Mouse (Mus musculus): Measurements from ENCODE around the gene Olfr509. TPM values are rescaled to one million over a fixed set of nuclear protein-coding genes. Genes with fewer than 3 reads are reported as not detected.
"Not testable (repeated sequence)": the region's sequence is repeated elsewhere in the genome, so short reads cannot be mapped to it uniquely, and the experiment has no call there.

The Olfr509 gene
- polyA plus RNA-seq, 1 experiment from 2014 or later: not detected

- ATAC-seq (ENCODE audit: low read depth): no peak
- Histone ChIP-seq H3K4me3 (ENCODE audit: low read depth, low read length) (no peak within 1 kb of the TSS), H3K4me2 (ENCODE audit: low read depth, low read length) (no peak within 1 kb of the TSS), H3K9ac (ENCODE audit: low read depth, low read length) (no peak within 1 kb of the TSS), H3K9me3 (replicated peaks; ENCODE audit: control insufficient read depth, low read length) (no peaks in the 10 kb centered on the region), H3K27ac (ENCODE audit: low read length) (no peak within 1 kb of the TSS), H3K36me3 (ENCODE audit: control insufficient read depth, insufficient read depth) (no peaks in the 10 kb centered on the region), H3K27me3 (ENCODE audit: control insufficient read depth, insufficient read depth, low read depth, low read length) (no peaks in the 10 kb centered on the region), H3K4me1 (ENCODE audit: control insufficient read depth, low read depth, low read length) (no peaks in the 10 kb centered on the region)
Measured at GRCm38 (mm10) chr7:108610487-108610886, 41.2 kb downstream of the Olfr509 start, which contains the start of gene Olfr506. Gene Olfr506 (plus strand): TSS chr7:108610787.

GRCm38 (mm10) chr7:108601916-108602315 lies 49.8 kb downstream of the Olfr509 start:
- H3K36me3 ChIP-seq (ENCODE audit: control insufficient read depth, insufficient read depth); ATAC-seq (ENCODE audit: low read depth); H3K9ac ChIP-seq (ENCODE audit: low read depth, low read length); H3K4me3 ChIP-seq (ENCODE audit: low read depth, low read length); H3K4me2 ChIP-seq (ENCODE audit: low read depth, low read length); H3K9me3 ChIP-seq (replicated peaks; ENCODE audit: control insufficient read depth, low read length); H3K27me3 ChIP-seq (ENCODE audit: control insufficient read depth, insufficient read depth, low read depth, low read length); H3K4me1 ChIP-seq (ENCODE audit: control insufficient read depth, low read depth, low read length); H3K27ac ChIP-seq (ENCODE audit: low read length): not testable (repeated sequence)
- WGBS (ENCODE audit: insufficient replicate concordance): 44% methylated on average over 3 of the region's 3 CpGs

Other genes with a start within 250 kb of the Olfr509 start
- gene Olfr497, start 231.5 kb downstream of the Olfr509 start, polyA plus RNA-seq (2015; fragmentation: Nextera tagmentation; extraction: Ambion mirVana): not detected in 2 replicates
- not detected in 2 replicates for gene Olfr498, start 186.6 kb downstream of the Olfr509 start, polyA plus RNA-seq (2015; fragmentation: Nextera tagmentation; extraction: Ambion mirVana)
- not detected in 2 replicates for gene Olfr502, start 126.8 kb downstream of the Olfr509 start, polyA plus RNA-seq (2015; fragmentation: Nextera tagmentation; extraction: Ambion mirVana)
- not detected in 2 replicates for gene Olfr503, start 107.4 kb downstream of the Olfr509 start, polyA plus RNA-seq (2015; fragmentation: Nextera tagmentation; extraction: Ambion mirVana)
- not detected in 2 replicates for gene Olfr504, start 86.1 kb downstream of the Olfr509 start, polyA plus RNA-seq (2015; fragmentation: Nextera tagmentation; extraction: Ambion mirVana)
- not detected in 2 replicates for gene Olfr506, start 41.1 kb downstream of the Olfr509 start, polyA plus RNA-seq (2015; fragmentation: Nextera tagmentation; extraction: Ambion mirVana)
- not detected in 2 replicates for gene Olfr507, start 30.1 kb downstream of the Olfr509 start, polyA plus RNA-seq (2015; fragmentation: Nextera tagmentation; extraction: Ambion mirVana)
- not detected in 2 replicates for gene Olfr508, start 21.9 kb downstream of the Olfr509 start, polyA plus RNA-seq (2015; fragmentation: Nextera tagmentation; extraction: Ambion mirVana)
- gene Olfr510, start 14.5 kb upstream of the Olfr509 start, polyA plus RNA-seq (2015; fragmentation: Nextera tagmentation; extraction: Ambion mirVana): not detected in 2 replicates
- not detected in 2 replicates for gene Olfr512, start 61.4 kb upstream of the Olfr509 start, polyA plus RNA-seq (2015; fragmentation: Nextera tagmentation; extraction: Ambion mirVana)
- gene Olfr513, start 99.1 kb upstream of the Olfr509 start, polyA plus RNA-seq (2015; fragmentation: Nextera tagmentation; extraction: Ambion mirVana): not detected in 2 replicates
- gene Olfr514, start 174.1 kb upstream of the Olfr509 start, polyA plus RNA-seq (2015; fragmentation: Nextera tagmentation; extraction: Ambion mirVana): not detected in 2 replicates
- gene Olfr516, start 198.6 kb upstream of the Olfr509 start, polyA plus RNA-seq (2015; fragmentation: Nextera tagmentation; extraction: Ambion mirVana): not detected in 2 replicates
- not detected in 2 replicates for gene Olfr517, start 220.5 kb upstream of the Olfr509 start, polyA plus RNA-seq (2015; fragmentation: Nextera tagmentation; extraction: Ambion mirVana)
- not detected in 2 replicates for gene Olfr518, start 233.1 kb upstream of the Olfr509 start, polyA plus RNA-seq (2015; fragmentation: Nextera tagmentation; extraction: Ambion mirVana)
- gene Olfr519, start 242.5 kb upstream of the Olfr509 start, polyA plus RNA-seq (2015; fragmentation: Nextera tagmentation; extraction: Ambion mirVana): not detected in 2 replicates

Data from liver, embryonic 16.5 days (tissue).